Mouse (Mus musculus): ENCODE data around the gene Pet100.

DNA sequence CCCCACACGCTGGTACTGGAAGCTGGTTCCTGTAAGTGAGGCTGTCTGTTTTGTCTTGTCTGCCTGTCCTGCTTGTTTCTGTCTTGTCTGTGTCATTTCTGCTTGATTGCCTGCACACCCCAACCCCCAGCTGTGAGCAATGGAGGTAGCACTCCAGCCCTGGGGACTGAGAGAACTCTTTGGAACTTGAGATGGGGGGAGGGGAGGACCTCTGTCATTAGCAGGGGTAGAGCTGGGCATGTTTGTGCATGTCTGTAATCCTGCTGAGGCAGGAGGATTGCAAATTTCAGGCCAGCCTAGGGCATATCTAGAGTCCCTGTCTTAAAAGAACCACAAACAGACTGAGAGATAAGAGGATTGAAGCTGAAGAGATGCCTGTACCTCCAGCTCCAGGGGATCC is 22.1 kb upstream of the Pet100 start:
- no peak for TF ChIP-seq POLR2A (IDR thresholded peaks at IDR 0.05; ENCODE audit: insufficient read length, low read depth)
- TF ChIP-seq POLR2AphosphoS2 (IDR thresholded peaks at IDR 0.05; ENCODE audit: insufficient read length, low read depth): no peak
- no peak for TF ChIP-seq E2F4 (IDR thresholded peaks at IDR 0.05; ENCODE audit: insufficient read depth)
- no peak for TF ChIP-seq MYOD1 (IDR thresholded peaks at IDR 0.05; ENCODE audit: control insufficient read depth in 1 of 3, insufficient read length in 2 of 3, low read depth in 2 of 3)
- TF ChIP-seq USF1 (IDR thresholded peaks at IDR 0.05; ENCODE audit: low read depth): no peak
- TF ChIP-seq MYOG (IDR thresholded peaks at IDR 0.05; ENCODE audit: control insufficient read depth in 1 of 3, insufficient read depth in 1 of 3, insufficient read length in 2 of 3, low read depth in 2 of 3): no peak
- TF ChIP-seq TCF3 (IDR thresholded peaks at IDR 0.05; ENCODE audit: insufficient read length, low read depth): no peak
- TF ChIP-seq MAX (IDR thresholded peaks at IDR 0.05; ENCODE audit: low read depth): no peak
- TF ChIP-seq TCF12 (IDR thresholded peaks at IDR 0.05; ENCODE audit: insufficient read depth, poor library complexity, severe bottlenecking): no peak
- no peak for TF ChIP-seq SRF (IDR thresholded peaks at IDR 0.05; ENCODE audit: control insufficient read depth, insufficient read length, low read depth)
- no peak for TF ChIP-seq CEBPB (IDR thresholded peaks at IDR 0.05; ENCODE audit: insufficient read depth, poor library complexity, severe bottlenecking)
